Mouse (Mus musculus) liver, embryonic 14.5 days (tissue): ENCODE results near the gene Chst11. TPM values are rescaled to one million over a fixed set of nuclear protein-coding genes. Genes with fewer than 3 reads are reported as not detected.

Experiments
- ATAC-seq: fragments of 200-750 bp; cut with Nextera tagmentation; 2 replicates; pipeline ENCODE4 v1.8.0; 2017; ENCODE audit warnings: moderate number of reproducible peaks, mild to moderate bottlenecking, moderate library complexity; ENCODE audit not compliant: insufficient read depth
- DNase-seq, 3 experiments: peaks; one replicate each; pipeline ENCODE4 v3.0.0-alpha.2; 2012 to 2013; ENCODE audit warnings: low read depth in 3 of 3, low spot score in 3 of 3
- H3K27ac ChIP-seq: fragments of 300-500 bp; sonication (generic); 2 replicates; pipeline ENCODE4 v1.5.1; 2014; ENCODE audit warnings: moderate library complexity, mild to moderate bottlenecking, control low read depth, inconsistent platforms
- H3K27me3 ChIP-seq: fragments of 300-500 bp; sonication (generic); 2 replicates; pipeline ENCODE4 v1.6.1; 2014; ENCODE audit warnings: mild to moderate bottlenecking, low read length, moderate library complexity; ENCODE audit not compliant: control insufficient read depth, insufficient read depth
- H3K36me3 ChIP-seq: fragments of 300-500 bp; sonication (generic); replicated peaks from 2 replicates; pipeline ENCODE4 v1.6.1; 2014; ENCODE audit warnings: low read depth; ENCODE audit not compliant: control insufficient read depth, insufficient read depth
- H3K4me1 ChIP-seq, 2 experiments: fragments of 200-500 bp in 1 of 2; fragments of 300-500 bp in 1 of 2; sonication (generic) in 1 of 2; replicated peaks; 2 replicates each; pipeline ENCODE4 v1.6.1; 2012 to 2014; ENCODE audit warnings: antibody characterized with exemption in 1 of 2, inconsistent platforms in 1 of 2, low read length in 1 of 2; ENCODE audit not compliant: control insufficient read depth in 2 of 2, insufficient read depth in 2 of 2
- H3K4me2 ChIP-seq: fragments of 300-500 bp; sonication (generic); 2 replicates; pipeline ENCODE4 v1.6.1; 2014; ENCODE audit warnings: low read depth, mild to moderate bottlenecking, control low read depth, moderate library complexity
- H3K4me3 ChIP-seq, 2 experiments: fragments of 200-500 bp in 1 of 2; fragments of 300-500 bp in 1 of 2; sonication (generic) in 1 of 2; 2 replicates each; pipeline ENCODE4 v1.5.1; 2012 to 2014; ENCODE audit warnings: low read depth in 2 of 2, low read length in 2 of 2, mild to moderate bottlenecking in 2 of 2, control low read depth in 1 of 2, inconsistent platforms in 1 of 2, moderate library complexity in 1 of 2; ENCODE audit not compliant: insufficient read depth in 1 of 2
- H3K9ac ChIP-seq: fragments of 300-500 bp; sonication (generic); replicated peaks from 2 replicates; pipeline ENCODE4 v1.6.1; 2014; ENCODE audit warnings: mild to moderate bottlenecking, control low read depth, moderate library complexity
- H3K9me3 ChIP-seq: fragments of 300-500 bp; sonication (generic); 2 replicates; pipeline ENCODE4 v1.6.1; 2016; ENCODE audit warnings: low read length, mixed read lengths; ENCODE audit not compliant: control insufficient read depth
- CTCF ChIP-seq: IDR thresholded peaks from 2 replicates; pipeline ENCODE4 v1.5.1; 2016; ENCODE audit warnings: antibody characterized with exemption, low read depth, control low read depth
- EP300 ChIP-seq: IDR thresholded peaks from 2 replicates; pipeline ENCODE4 v1.6.1; 2016; ENCODE audit warnings: antibody characterized with exemption, low read depth
- WGBS: fragments of 180-500 bp; shearing (Covaris S2); extraction: QIAGEN DNeasy Blood & Tissue Kit; methylation state at CpG from one replicate; pipeline ENCODE4 v1.1.7; 2014; ENCODE audit not compliant: insufficient replicate concordance; 5-methylcytosine and 5-hydroxymethylcytosine counted together
- polyA plus RNA-seq, 2 experiments: library from polyadenylated mRNA; depleted of rRNA in 1 of 2; stranded (reverse) in 1 of 2; unstranded in 1 of 2; fragments of >200 nt; fragmentation: Nextera tagmentation in 1 of 2; extraction: Ambion mirVana in 1 of 2; gene quantifications; 2 replicates each; pipeline versions ENCODE4 v1.2.1 to v1.2.3; 2012 to 2014

Chst11 gene
- polyA plus RNA-seq, 2 experiments, result 1.8 to 5.2 TPM

DNA sequence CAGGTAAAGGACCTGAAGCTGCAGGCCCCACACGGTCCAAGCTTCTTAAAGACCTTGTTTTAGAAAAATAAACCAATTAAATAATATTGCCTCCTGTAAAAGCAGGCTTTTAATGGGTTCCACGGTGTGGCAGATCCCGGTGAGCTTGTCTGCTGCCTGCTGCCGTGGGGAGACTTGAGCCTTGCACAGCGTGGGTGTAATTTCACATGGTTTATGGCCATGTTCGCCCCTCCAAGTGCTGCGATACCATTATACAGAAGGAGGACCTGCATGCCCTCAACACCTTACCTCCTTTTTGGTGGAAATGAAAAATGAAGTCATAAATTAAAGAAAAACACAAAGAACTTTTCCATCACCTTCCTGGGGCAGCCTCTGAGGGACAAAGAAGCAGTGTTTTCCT lies 103.0 kb downstream of the Chst11 start:
- Histone ChIP-seq H3K4me2 (no peak overlapping the region), H3K9ac (no peak overlapping the region), H3K36me3 (no peaks in the 10 kb centered on the region), H3K27ac (no peak overlapping the region), H3K9me3 (no peaks in the 10 kb centered on the region), H3K4me3 (no peak overlapping the region), H3K27me3 (no peaks in the 10 kb centered on the region), H3K4me1 (peaks cover 10 to 13% of the 10 kb centered on the region in 2 experiments)
- 78% methylated on average over 7 of the region's 7 CpGs for WGBS
- DNase-seq, result no peak
- no peak for TF ChIP-seq CTCF
- no peak for TF ChIP-seq EP300
- no peak for ATAC-seq

GRCm38 (mm10) chr10:83088826-83089225 lies 103.5 kb downstream of the Chst11 start:
- DNase-seq (no peak), ATAC-seq (no peak)
- Histone ChIP-seq H3K36me3 (no peaks in the 10 kb centered on the region), H3K4me2 (no peak overlapping the region), H3K9ac (no peak overlapping the region), H3K4me1 (peaks cover 5 to 8% of the 10 kb centered on the region in 2 experiments), H3K27me3 (no peaks in the 10 kb centered on the region), H3K9me3 (no peaks in the 10 kb centered on the region), H3K4me3 (no peak overlapping the region), H3K27ac (no peak overlapping the region)
- WGBS, result 76% methylated on average over 2 of the region's 2 CpGs
- TF ChIP-seq CTCF (no peak), EP300 (no peak)

DNA sequence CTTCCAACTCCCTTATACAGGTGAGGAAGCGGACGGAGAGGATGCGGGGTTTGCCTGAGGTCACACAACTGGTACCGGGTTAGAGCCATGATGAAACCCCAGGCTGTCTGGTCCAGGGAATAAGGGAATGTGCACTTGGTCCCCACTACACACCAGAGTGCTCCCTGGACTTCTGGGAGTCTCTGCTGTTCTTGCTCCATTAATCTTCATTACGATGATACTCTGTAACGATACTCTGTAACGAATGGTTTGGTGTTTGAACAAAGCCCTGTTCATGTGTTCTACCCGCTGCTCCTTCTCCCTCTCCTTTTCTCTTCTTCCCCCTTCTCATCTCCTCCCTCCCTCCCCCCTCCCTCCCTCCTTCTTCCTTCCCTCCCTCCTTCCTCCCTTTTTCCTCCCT lies 104.9 kb downstream of the Chst11 start:
- Histone ChIP-seq H3K4me1 (peaks cover 0 to 3% of the 10 kb centered on the region in 2 experiments; a peak in 1 of 4 replicates), H3K36me3 (no peaks in the 10 kb centered on the region), H3K9me3 (no peaks in the 10 kb centered on the region), H3K4me3 (no peak overlapping the region), H3K27ac (no peak overlapping the region), H3K27me3 (no peaks in the 10 kb centered on the region), H3K9ac (no peak overlapping the region), H3K4me2 (no peak overlapping the region)
- TF ChIP-seq CTCF, result no peak
- no peak for TF ChIP-seq EP300
- no peak for DNase-seq
- no peak for ATAC-seq
- 89% methylated on average over 8 of the region's 8 CpGs for WGBS

DNA sequence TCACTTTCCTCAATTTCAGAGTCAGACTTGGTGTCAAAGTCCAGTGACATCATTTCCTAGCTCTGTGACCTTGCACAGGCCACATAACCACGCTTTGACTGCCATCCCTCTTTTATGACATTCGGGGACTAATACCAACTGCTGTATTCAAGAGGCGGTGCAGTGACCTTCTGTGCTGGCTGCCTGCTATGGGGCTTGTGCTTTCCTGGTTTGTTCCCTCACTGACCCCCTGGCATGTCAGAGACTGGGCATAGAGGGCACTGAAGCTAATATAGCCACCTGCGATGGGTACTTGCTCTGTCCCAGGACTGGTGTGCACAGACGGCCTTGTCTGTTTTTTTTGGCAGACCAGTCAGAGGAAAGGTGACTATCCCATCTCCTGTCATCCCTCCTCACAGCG lies 108.4 kb downstream of the Chst11 start:
- H3K9ac ChIP-seq, result no peak overlapping the region
- TF ChIP-seq CTCF, result no peak
- no peak for TF ChIP-seq EP300
- no peaks in the 10 kb centered on the region for H3K9me3 ChIP-seq
- H3K36me3 ChIP-seq, result no peaks in the 10 kb centered on the region
- no peak overlapping the region for H3K4me2 ChIP-seq
- DNase-seq, result no peak
- no peak overlapping the region for H3K4me3 ChIP-seq
- ATAC-seq, result no peak
- WGBS, result 65% methylated on average over 6 of the region's 6 CpGs
- no peak overlapping the region for H3K27ac ChIP-seq
- no peaks in the 10 kb centered on the region for H3K27me3 ChIP-seq
- no peaks in the 10 kb centered on the region; a peak in 1 of 4 replicates for H3K4me1 ChIP-seq

DNA sequence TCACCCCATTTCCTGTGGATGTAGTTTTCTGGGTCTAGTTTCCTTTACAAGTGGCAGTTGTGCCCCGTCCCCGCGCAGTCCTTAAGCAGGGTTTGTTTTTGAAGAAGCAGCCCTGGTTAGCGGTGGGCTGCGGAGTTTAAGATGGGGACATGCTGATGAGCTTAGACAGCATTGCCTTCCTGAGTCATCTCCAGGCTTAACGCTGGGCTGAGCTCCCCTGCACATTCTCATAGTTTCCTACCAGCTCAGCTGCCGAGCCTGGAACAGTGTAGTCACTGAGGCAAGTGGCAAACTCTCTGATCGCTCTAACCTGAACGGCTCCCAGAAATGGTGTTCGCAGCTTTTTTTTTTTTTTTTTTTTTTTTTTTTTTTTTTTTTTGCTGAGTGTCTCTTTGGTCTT lies 109.0 kb downstream of the Chst11 start:
- H3K4me2 ChIP-seq, result no peak overlapping the region
- WGBS, result 60% methylated on average over 10 of the region's 10 CpGs
- no peak for ATAC-seq

More for the DNA sequence above, 109.0 kb downstream of the Chst11 start:
- H3K27ac ChIP-seq, result no peak overlapping the region
- H3K4me3 ChIP-seq, result no peak overlapping the region
- no peaks in the 10 kb centered on the region for H3K27me3 ChIP-seq
- no peaks in the 10 kb centered on the region for H3K9me3 ChIP-seq
- no peaks in the 10 kb centered on the region for H3K36me3 ChIP-seq
- no peak for TF ChIP-seq CTCF
- TF ChIP-seq EP300, result no peak
- DNase-seq, result no peak
- no peaks in the 10 kb centered on the region; a peak in 1 of 4 replicates for H3K4me1 ChIP-seq
- no peak overlapping the region for H3K9ac ChIP-seq
